Mouse (Mus musculus): ENCODE measurements around the gene En2. TPM values are rescaled to one million over a fixed set of nuclear protein-coding genes. Genes with fewer than 3 reads are reported as not detected.

En2 gene
- total RNA-seq, 1 experiment from 2014 or later = 0.19 TPM

Other genes starting within 250 kb of the En2 start
- gene Insig1, start 94.3 kb upstream of the En2 start, total RNA-seq (2021) = 46.2 and 66.1 TPM in 2 replicates
- gene Cnpy1, start 80.1 kb downstream of the En2 start, total RNA-seq (2021) = 0.11 and 0.34 TPM in 2 replicates
- gene Rbm33, start 151.4 kb downstream of the En2 start, total RNA-seq (2021) = 44.0 and 53.9 TPM in 2 replicates